Mouse (Mus musculus) kidney, postnatal 0 days (tissue): ENCODE measurements at regions not wholly inside any gene's neighbourhood (a gene's known extent, or its start where the extent isn't known, plus 50 kb on each side); places are given as distances from the start of the nearest gene placed in this dataset.

Experiments used
- ATAC-seq: fragments of 200-750 bp; cut with Nextera tagmentation; replicated peaks from 2 replicates; pipeline ENCODE4 v1.8.0; 2017; ENCODE audit warnings: low read depth, moderate number of reproducible peaks, moderate TSS enrichment, moderate library complexity; ENCODE audit not compliant: low FRiP score
- DNase-seq: peaks from one replicate; pipeline ENCODE4 v3.0.0-alpha.2; 2016; ENCODE audit warnings: low spot score
- H3K27ac ChIP-seq: fragments of 300-500 bp; sonication (generic); 2 replicates; pipeline ENCODE4 v1.5.1; 2014; ENCODE audit warnings: mild to moderate bottlenecking
- H3K27me3 ChIP-seq: fragments of 300-500 bp; sonication (generic); 2 replicates; pipeline ENCODE4 v1.6.1; 2014; ENCODE audit warnings: low read length, mixed read lengths; ENCODE audit not compliant: insufficient read depth
- H3K36me3 ChIP-seq: fragments of 300-500 bp; sonication (generic); 2 replicates; pipeline ENCODE4 v1.6.1; 2014; ENCODE audit warnings: low read length, mixed read lengths; ENCODE audit not compliant: insufficient read depth
- H3K4me1 ChIP-seq: fragments of 300-500 bp; sonication (generic); replicated peaks from 2 replicates; pipeline ENCODE4 v1.6.1; 2014; ENCODE audit warnings: antibody characterized with exemption, low read length, mixed read lengths; ENCODE audit not compliant: insufficient read depth
- H3K4me2 ChIP-seq: fragments of 300-500 bp; sonication (generic); 2 replicates; pipeline ENCODE4 v1.6.1; 2014; ENCODE audit warnings: mild to moderate bottlenecking, low read length, moderate library complexity, mixed read lengths
- H3K4me3 ChIP-seq: fragments of 300-500 bp; sonication (generic); replicated peaks from 2 replicates; pipeline ENCODE4 v1.5.1; 2014; ENCODE audit warnings: low read depth, low read length
- H3K9ac ChIP-seq: fragments of 300-500 bp; sonication (generic); 2 replicates; pipeline ENCODE4 v1.6.1; 2014; ENCODE audit warnings: low read depth, low read length
- H3K9me3 ChIP-seq: fragments of 300-500 bp; sonication (generic); replicated peaks from 2 replicates; pipeline ENCODE4 v1.6.1; 2016; ENCODE audit warnings: low read length, inconsistent platforms, mixed read lengths
- CTCF ChIP-seq: IDR thresholded peaks from 2 replicates; pipeline ENCODE4 v1.5.1; 2016; ENCODE audit warnings: antibody characterized with exemption, low read depth, mild to moderate bottlenecking, moderate library complexity
- WGBS: fragments of 180-500 bp; shearing (Covaris S2); extraction: QIAGEN DNeasy Blood & Tissue Kit; methylation state at CpG from one replicate; pipeline ENCODE4 v1.1.7; 2014; 5-methylcytosine and 5-hydroxymethylcytosine counted together

DNA sequence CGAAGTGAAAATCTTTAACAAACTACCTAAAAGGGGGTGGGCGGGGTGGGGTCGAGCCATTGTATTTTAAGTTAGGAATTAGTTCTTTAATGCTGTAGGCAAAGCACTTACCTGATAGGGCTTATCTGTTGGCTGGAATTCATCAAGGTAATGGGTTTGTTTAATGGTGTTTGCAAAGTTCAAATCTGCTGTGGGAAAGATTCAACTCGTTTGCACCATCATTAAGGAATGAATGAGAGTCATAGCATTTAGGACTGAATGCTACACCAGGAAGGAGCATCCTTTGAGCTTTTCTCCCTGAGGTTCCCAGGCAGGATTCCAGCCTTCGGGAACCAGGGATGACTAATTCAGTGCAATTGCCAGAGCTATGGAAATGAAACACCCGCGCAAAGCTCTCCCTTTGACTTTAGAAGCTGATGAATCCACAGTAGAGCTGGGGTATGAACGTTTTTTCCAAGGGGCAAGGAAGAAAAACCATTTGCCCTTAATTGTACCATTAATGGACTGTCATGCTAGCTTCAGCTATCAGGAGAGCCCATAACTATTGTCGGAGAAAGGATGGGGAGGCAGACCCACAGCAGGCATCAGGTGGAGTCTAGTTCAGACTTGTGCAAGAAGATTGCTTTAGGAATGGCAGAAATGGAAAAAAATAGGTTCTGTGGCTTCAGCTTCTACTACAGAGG, 57.3 kb upstream of the Cpm start:
- ATAC-seq (no peak), DNase-seq (no peak)
- WGBS: 17% methylated on average over 9 of the region's 9 CpGs
- no peak for TF ChIP-seq CTCF
- Histone ChIP-seq H3K4me1 (0 out of 2 replicates have a peak, but pooled peaks cover 5% of the 10 kb centered on the region), H3K9me3 (no peaks in the 10 kb centered on the region), H3K4me3 (peak overlapping the region; percentile 29), H3K27ac (no peak overlapping the region), H3K4me2 (peak overlapping the region; percentile 65), H3K9ac (peak overlapping the region; percentile 38; the same call in 1 of the 2 replicates), H3K27me3 (peaks cover 7% of the 10 kb centered on the region; the same call in 1 of the 2 replicates), H3K36me3 (no peaks in the 10 kb centered on the region)

DNA sequence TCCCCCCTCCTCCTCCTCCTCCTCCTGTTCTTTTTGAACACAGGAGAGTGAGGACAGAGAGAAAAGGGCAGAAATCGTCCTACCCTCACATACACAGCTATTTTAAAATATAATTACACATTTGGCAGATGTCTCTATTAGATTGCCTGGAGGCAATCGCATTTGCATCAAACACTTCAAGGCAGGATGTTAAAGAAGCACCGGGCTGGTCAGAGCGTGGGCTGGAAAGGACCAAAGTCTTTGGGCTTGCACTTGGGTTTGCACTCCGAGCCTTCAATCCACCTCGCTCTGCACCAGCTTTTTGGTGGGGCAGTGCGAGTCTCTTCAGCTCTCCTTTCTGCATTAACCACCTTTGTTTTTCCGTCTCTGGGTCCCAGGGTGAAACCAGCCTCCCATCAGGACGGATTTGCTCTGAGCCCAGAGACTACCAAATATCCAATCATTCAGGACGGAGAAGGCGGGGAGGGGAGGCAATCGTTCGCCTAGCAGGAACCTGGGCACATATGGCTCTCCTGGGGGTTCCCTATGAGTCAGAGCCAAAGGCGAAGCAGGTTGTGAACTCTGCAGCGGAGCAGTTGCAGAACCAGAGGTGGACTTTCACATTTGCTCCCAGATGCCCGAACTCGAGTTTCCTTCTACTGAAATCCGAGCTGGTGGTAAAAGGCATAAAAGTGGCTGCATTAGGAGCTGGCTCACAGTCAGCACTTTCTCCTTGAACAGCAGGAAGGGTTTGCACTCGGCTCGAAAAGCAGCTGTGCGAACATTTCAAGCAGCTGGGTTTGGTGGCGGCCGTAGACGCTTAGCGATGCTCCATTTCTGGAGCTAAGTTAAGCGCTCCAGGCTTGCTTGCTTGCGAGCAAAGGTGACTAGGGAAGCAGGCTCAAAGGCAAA, 58.1 kb upstream of the Cpm start:
- no peaks in the 10 kb centered on the region; the same call in 1 of the 2 replicates for H3K9me3 ChIP-seq
- no peak for ATAC-seq
- H3K27me3 ChIP-seq: peaks cover 7% of the 10 kb centered on the region; the same call in 1 of the 2 replicates
- H3K4me1 ChIP-seq: 0 out of 2 replicates have a peak, but pooled peaks cover 5% of the 10 kb centered on the region
- H3K4me2 ChIP-seq: peak overlapping the region; percentile 65
- TF ChIP-seq CTCF: no peak
- no peaks in the 10 kb centered on the region for H3K36me3 ChIP-seq
- peak overlapping the region; percentile 38; the same call in 1 of the 2 replicates for H3K9ac ChIP-seq
- peak; percentile 70 for DNase-seq
- H3K4me3 ChIP-seq: peak overlapping the region; percentile 29
- H3K27ac ChIP-seq: no peak overlapping the region
- under 1% methylated on average over 27 of the region's 27 CpGs for WGBS

DNA sequence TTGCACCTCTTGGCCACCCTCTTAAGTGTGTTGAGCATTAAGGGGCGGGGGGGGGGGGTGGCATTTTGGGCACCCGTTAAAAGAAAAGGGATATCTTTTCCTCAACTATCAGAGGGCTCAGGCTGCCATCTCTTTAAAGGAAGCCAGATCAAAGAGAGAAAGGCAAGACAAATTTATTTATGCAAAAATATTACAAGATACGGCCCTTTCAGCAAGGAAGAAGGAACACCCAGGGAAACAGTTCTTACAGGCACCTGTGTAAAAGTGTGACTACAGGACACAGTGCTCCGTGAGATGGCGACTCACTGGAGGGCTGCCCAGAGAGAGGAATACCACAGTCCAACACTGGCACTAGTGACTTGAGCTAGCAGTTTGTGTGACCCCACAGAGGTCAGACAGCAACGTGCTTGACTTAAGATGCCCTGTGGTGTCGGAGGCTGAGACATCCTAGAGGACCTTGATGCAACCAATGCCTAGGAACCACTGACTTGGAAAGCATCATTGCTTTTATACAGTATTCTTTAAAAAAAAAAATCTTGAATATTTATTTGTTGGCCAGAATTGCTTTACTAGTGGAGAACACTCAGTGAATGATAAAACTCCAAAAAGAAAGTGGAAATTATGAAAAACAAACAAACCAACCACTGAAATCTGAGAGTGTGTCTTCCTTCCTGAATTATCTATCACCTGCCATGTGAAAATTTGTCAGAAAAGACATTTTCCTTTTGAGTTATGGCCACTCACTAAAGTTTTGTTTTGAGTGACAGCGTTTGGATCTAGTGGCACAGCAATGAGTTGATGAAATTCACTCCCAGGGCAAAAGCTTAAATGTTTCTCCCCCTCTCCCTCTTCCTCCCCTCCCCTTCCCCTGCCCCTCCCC, 59.0 kb upstream of the Cpm start:
- Histone ChIP-seq H3K4me3 (no peak overlapping the region), H3K4me1 (0 out of 2 replicates have a peak, but pooled peaks cover 5% of the 10 kb centered on the region), H3K9me3 (no peaks in the 10 kb centered on the region; the same call in 1 of the 2 replicates), H3K9ac (no peak overlapping the region), H3K4me2 (0 out of 2 replicates have a peak overlapping the region, but pooled peaks have one; percentile 65), H3K27me3 (peaks cover 7% of the 10 kb centered on the region; the same call in 1 of the 2 replicates), H3K36me3 (no peaks in the 10 kb centered on the region), H3K27ac (no peak overlapping the region)
- WGBS: 50% methylated on average over 8 of the region's 8 CpGs
- no peak for TF ChIP-seq CTCF
- no peak for DNase-seq
- no peak for ATAC-seq

DNA sequence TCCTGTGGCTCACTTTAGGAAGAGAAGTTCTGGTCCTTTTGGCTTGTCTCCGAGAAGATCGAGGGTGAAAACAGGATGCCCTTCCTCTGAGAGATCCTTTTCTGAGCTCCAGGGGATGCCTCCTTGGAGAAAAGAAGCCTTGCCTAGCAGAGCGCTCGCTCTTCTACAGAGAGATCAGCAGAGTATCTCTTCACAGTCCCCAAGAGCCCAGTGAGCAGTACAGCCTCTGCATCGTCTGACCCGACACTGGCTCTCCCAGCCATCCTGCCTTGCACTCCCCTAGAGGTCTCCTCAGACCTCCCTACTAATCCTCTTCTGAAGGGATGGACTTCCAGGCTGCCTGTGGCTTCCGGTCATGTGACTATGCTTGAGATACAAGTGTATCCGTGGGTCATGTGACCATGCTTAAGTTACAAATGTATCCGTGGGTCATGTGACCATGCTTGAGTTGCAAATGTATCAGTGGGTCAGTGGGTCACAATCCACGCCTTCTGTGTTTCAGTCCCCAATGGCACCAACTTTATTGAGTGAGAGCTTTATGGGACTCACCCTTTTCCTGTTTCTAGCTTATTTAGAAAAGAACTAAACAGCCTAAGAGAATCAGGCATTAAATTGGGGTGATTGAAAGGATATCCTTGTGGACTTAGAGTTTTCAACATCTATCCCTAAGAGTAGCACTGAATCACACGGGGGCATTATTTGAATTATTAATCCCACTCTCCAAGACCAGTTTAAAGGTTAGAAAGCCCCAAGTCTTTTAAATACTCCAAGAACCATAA, 59.8 kb upstream of the Cpm start:
- no peak for DNase-seq
- Histone ChIP-seq H3K4me3 (no peak overlapping the region), H3K36me3 (no peaks in the 10 kb centered on the region), H3K9ac (no peak overlapping the region), H3K27me3 (peaks cover 7% of the 10 kb centered on the region; the same call in 1 of the 2 replicates), H3K4me2 (no peak overlapping the region), H3K9me3 (no peaks in the 10 kb centered on the region; the same call in 1 of the 2 replicates), H3K27ac (no peak overlapping the region), H3K4me1 (0 out of 2 replicates have a peak, but pooled peaks cover 5% of the 10 kb centered on the region)
- no peak for ATAC-seq
- no peak for TF ChIP-seq CTCF
- WGBS: 76% methylated on average over 11 of the region's 11 CpGs

DNA sequence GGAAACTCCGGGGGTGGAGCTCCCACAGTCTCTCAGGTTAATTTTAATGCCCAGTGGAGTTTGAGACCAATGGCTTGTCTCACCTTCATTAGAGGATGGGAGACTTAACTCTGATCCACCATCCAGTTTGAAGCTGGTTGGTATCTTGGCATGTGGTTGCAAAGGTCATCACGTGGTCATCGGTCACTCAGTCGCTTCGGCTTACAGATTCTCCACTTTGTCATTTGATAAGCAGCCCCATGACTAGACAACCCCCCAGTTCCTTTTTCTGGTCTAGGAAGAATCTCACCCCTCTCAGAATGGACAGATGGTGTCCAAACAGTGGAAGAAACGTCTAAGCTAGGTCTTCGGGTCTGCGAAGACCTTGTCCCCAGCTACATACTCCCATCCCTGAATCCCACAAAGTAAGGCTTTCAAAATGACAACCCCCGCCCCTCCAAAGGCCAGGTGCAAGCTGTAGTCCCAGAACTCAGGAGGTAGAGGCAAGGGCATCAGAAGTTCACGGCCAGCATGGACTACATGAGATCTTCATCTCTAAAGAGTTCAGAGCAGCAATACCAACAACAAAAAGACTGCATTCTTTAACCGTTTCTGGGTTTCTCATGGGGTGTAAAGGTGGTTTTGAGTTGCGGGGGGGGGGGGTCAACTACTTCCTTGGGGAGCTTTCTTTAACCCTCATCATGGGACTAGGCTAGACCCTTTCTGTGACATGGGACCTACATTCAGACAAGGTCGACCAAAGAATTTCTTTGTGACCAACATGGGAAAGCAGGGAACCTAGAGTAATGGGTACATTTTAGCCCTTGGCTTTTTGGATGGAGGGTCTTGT, 60.6 kb upstream of the Cpm start:
- Histone ChIP-seq H3K4me1 (0 out of 2 replicates have a peak, but pooled peaks cover 5% of the 10 kb centered on the region), H3K9ac (no peak overlapping the region), H3K9me3 (no peaks in the 10 kb centered on the region; the same call in 1 of the 2 replicates), H3K27me3 (peaks cover 7% of the 10 kb centered on the region; the same call in 1 of the 2 replicates), H3K4me2 (no peak overlapping the region), H3K36me3 (no peaks in the 10 kb centered on the region), H3K27ac (no peak overlapping the region), H3K4me3 (no peak overlapping the region)
- DNase-seq (no peak), ATAC-seq (no peak)
- TF ChIP-seq CTCF: no peak
- WGBS: 93% methylated on average over 13 of the region's 13 CpGs
